Mouse (Mus musculus) lung, embryonic 14.5 days (tissue): ENCODE data around the gene Myadm. TPM values are rescaled to one million over a fixed set of nuclear protein-coding genes. Genes with fewer than 3 reads are reported as not detected.

Experiments
- ATAC-seq: fragments of 200-750 bp; cut with Nextera tagmentation; 2 replicates; pipeline ENCODE4 v1.8.0; 2017; ENCODE audit warnings: mild to moderate bottlenecking, moderate TSS enrichment, moderate library complexity; ENCODE audit not compliant: insufficient read depth
- DNase-seq: peaks from one replicate; pipeline ENCODE4 v3.0.0-alpha.2; 2015
- H3K27ac ChIP-seq: fragments of 300-500 bp; sonication (generic); 2 replicates; pipeline ENCODE4 v1.5.1; 2014; ENCODE audit warnings: low read depth, mild to moderate bottlenecking, moderate library complexity
- H3K27me3 ChIP-seq: fragments of 300-500 bp; sonication (generic); 2 replicates; pipeline ENCODE4 v1.6.1; 2014; ENCODE audit warnings: low read length, control low read depth; ENCODE audit not compliant: insufficient read depth
- H3K36me3 ChIP-seq: fragments of 300-500 bp; sonication (generic); 2 replicates; pipeline ENCODE4 v1.6.1; 2014; ENCODE audit warnings: control low read depth; ENCODE audit not compliant: insufficient read depth
- H3K4me1 ChIP-seq: fragments of 300-500 bp; sonication (generic); 2 replicates; pipeline ENCODE4 v1.6.1; 2014; ENCODE audit warnings: antibody characterized with exemption, control low read depth; ENCODE audit not compliant: insufficient read depth
- H3K4me2 ChIP-seq: fragments of 300-500 bp; sonication (generic); 2 replicates; pipeline ENCODE4 v1.6.1; 2014; ENCODE audit warnings: mild to moderate bottlenecking
- H3K4me3 ChIP-seq: fragments of 300-500 bp; sonication (generic); 2 replicates; pipeline ENCODE4 v1.5.1; 2014; ENCODE audit warnings: low read depth, low read length
- H3K9ac ChIP-seq: fragments of 300-500 bp; sonication (generic); 2 replicates; pipeline ENCODE4 v1.6.1; 2014
- H3K9me3 ChIP-seq: fragments of 300-500 bp; sonication (generic); 2 replicates; pipeline ENCODE4 v1.6.1; 2016; ENCODE audit warnings: low read depth, low read length, control low read depth
- CTCF ChIP-seq: IDR thresholded peaks from 2 replicates; pipeline ENCODE4 v1.5.1; 2016; ENCODE audit warnings: antibody characterized with exemption, low read depth
- WGBS: fragments of 180-500 bp; shearing (Covaris S2); extraction: QIAGEN DNeasy Blood & Tissue Kit; methylation state at CpG from one replicate; pipeline ENCODE4 v1.1.7; 2014; 5-methylcytosine and 5-hydroxymethylcytosine counted together
- polyA plus RNA-seq: library from polyadenylated mRNA; unstranded; fragments of >200 nt; fragmentation: Nextera tagmentation; extraction: Ambion mirVana; gene quantifications from 2 replicates; pipeline ENCODE4 v1.2.1, GENCODE M21; 2014

Myadm gene
- polyA plus RNA-seq, 1 experiment from 2014 or later: 138 TPM

- DNase-seq (no peak), ATAC-seq (no peak)
- H3K4me2 ChIP-seq: no peak overlapping the region; the same call in 1 of the 2 replicates
- H3K9me3 ChIP-seq: no peaks in the 10 kb centered on the region
- no peak for TF ChIP-seq CTCF
- H3K4me1 ChIP-seq: no peaks in the 10 kb centered on the region; the same call in 1 of the 2 replicates
- no peak overlapping the region for H3K27ac ChIP-seq
- H3K4me3 ChIP-seq: no peak overlapping the region
- H3K9ac ChIP-seq: no peak overlapping the region
- peaks cover 31% of the 10 kb centered on the region for H3K27me3 ChIP-seq
- H3K36me3 ChIP-seq: peaks cover 9% of the 10 kb centered on the region
- 8% methylated on average over 10 of the region's 10 CpGs for WGBS
These were observed 15.4 kb downstream of the Myadm start for GRCm38 (mm10) chr7:3304298-3304697.

GRCm38 (mm10) chr7:3306400-3306799, 17.5 kb downstream of the Myadm start:
- Histone ChIP-seq H3K36me3 (no peaks in the 10 kb centered on the region), H3K9me3 (no peaks in the 10 kb centered on the region), H3K27ac (no peak overlapping the region), H3K27me3 (peaks cover 31% of the 10 kb centered on the region), H3K4me2 (no peak overlapping the region), H3K4me3 (no peak overlapping the region), H3K4me1 (no peaks in the 10 kb centered on the region; the same call in 1 of the 2 replicates), H3K9ac (no peak overlapping the region)
- no peak for ATAC-seq
- no peak for TF ChIP-seq CTCF
- WGBS: 72% methylated on average over 3 of the region's 3 CpGs
- DNase-seq: no peak

GRCm38 (mm10) chr7:3308646-3309045, 19.8 kb downstream of the Myadm start:
- no peaks in the 10 kb centered on the region for H3K9me3 ChIP-seq
- no peak overlapping the region for H3K27ac ChIP-seq
- H3K4me1 ChIP-seq: no peaks in the 10 kb centered on the region
- no peak for TF ChIP-seq CTCF
- WGBS: 64% methylated on average over 4 of the region's 4 CpGs
- DNase-seq (no peak), ATAC-seq (no peak)
- H3K4me3 ChIP-seq: no peak overlapping the region
- no peaks in the 10 kb centered on the region for H3K36me3 ChIP-seq
- no peak overlapping the region for H3K9ac ChIP-seq
- H3K27me3 ChIP-seq: peaks cover 20% of the 10 kb centered on the region
- H3K4me2 ChIP-seq: no peak overlapping the region

GRCm38 (mm10) chr7:3310233-3310632, 21.4 kb downstream of the Myadm start:
- no peaks in the 10 kb centered on the region for H3K4me1 ChIP-seq
- ATAC-seq (no peak), DNase-seq (no peak)
- no peak overlapping the region for H3K4me3 ChIP-seq
- H3K4me2 ChIP-seq: no peak overlapping the region
- 93% methylated on average over 7 of the region's 7 CpGs for WGBS
- TF ChIP-seq CTCF: 0 out of 2 replicates have a peak, but pooled peaks have one; percentile 13
- peaks cover 9% of the 10 kb centered on the region; the same call in 1 of the 2 replicates for H3K27me3 ChIP-seq
- H3K36me3 ChIP-seq: no peaks in the 10 kb centered on the region
- H3K9ac ChIP-seq: no peak overlapping the region
- no peaks in the 10 kb centered on the region for H3K9me3 ChIP-seq
- H3K27ac ChIP-seq: no peak overlapping the region

GRCm38 (mm10) chr7:3313571-3313970, 24.7 kb downstream of the Myadm start:
- Histone ChIP-seq H3K36me3 (no peaks in the 10 kb centered on the region), H3K4me3 (no peak overlapping the region), H3K9ac (no peak overlapping the region), H3K27me3 (no peaks in the 10 kb centered on the region), H3K9me3 (no peaks in the 10 kb centered on the region), H3K4me1 (no peaks in the 10 kb centered on the region), H3K27ac (no peak overlapping the region), H3K4me2 (no peak overlapping the region)
- 76% methylated on average over 8 of the region's 8 CpGs for WGBS
- DNase-seq (no peak), ATAC-seq (no peak)
- no peak for TF ChIP-seq CTCF

- ATAC-seq (no peak), DNase-seq (no peak)
- no peak overlapping the region for H3K9ac ChIP-seq
- H3K36me3 ChIP-seq: no peaks in the 10 kb centered on the region
- H3K4me1 ChIP-seq: no peaks in the 10 kb centered on the region
- H3K4me2 ChIP-seq: no peak overlapping the region
- WGBS: 65% methylated on average over 5 of the region's 5 CpGs
- H3K27me3 ChIP-seq: no peaks in the 10 kb centered on the region
- H3K9me3 ChIP-seq: no peaks in the 10 kb centered on the region
- H3K4me3 ChIP-seq: no peak overlapping the region
- H3K27ac ChIP-seq: no peak overlapping the region
- TF ChIP-seq CTCF: no peak
These were observed 25.2 kb downstream of the Myadm start for GRCm38 (mm10) chr7:3314121-3314520.

- Histone ChIP-seq H3K36me3 (no peaks in the 10 kb centered on the region), H3K27ac (no peak overlapping the region), H3K4me2 (no peak overlapping the region), H3K4me1 (no peaks in the 10 kb centered on the region), H3K9me3 (no peaks in the 10 kb centered on the region), H3K27me3 (no peaks in the 10 kb centered on the region), H3K4me3 (no peak overlapping the region), H3K9ac (no peak overlapping the region)
- WGBS: 33% methylated on average over 4 of the region's 4 CpGs
- DNase-seq (no peak), ATAC-seq (no peak)
- no peak for TF ChIP-seq CTCF
These were observed 28.8 kb downstream of the Myadm start for GRCm38 (mm10) chr7:3317704-3318103.

GRCm38 (mm10) chr7:3320856-3321255, 32.0 kb downstream of the Myadm start:
- Histone ChIP-seq H3K27ac (no peak overlapping the region), H3K4me1 (no peaks in the 10 kb centered on the region), H3K27me3 (no peaks in the 10 kb centered on the region), H3K4me2 (no peak overlapping the region), H3K4me3 (no peak overlapping the region), H3K36me3 (no peaks in the 10 kb centered on the region), H3K9me3 (no peaks in the 10 kb centered on the region), H3K9ac (no peak overlapping the region)
- 50% methylated on average over 3 of the region's 3 CpGs for WGBS
- no peak for DNase-seq
- no peak for TF ChIP-seq CTCF
- no peak for ATAC-seq
